Mouse (Mus musculus): ENCODE results near the gene Syne3. TPM values are rescaled to one million over a fixed set of nuclear protein-coding genes. Genes with fewer than 3 reads are reported as not detected.

The Syne3 gene
- polyA plus RNA-seq, 1 experiment from 2014 or later, result 0.51 TPM

- Histone ChIP-seq H3K36me3 (ENCODE audit: control insufficient read depth, insufficient read depth, low read length) (no peaks in the 10 kb centered on the region), H3K4me2 (replicated peaks; ENCODE audit: low read depth, low read length) (no peak overlapping the region), H3K4me1 (ENCODE audit: control insufficient read depth, insufficient read depth, low read length) (peaks cover 23% of the 10 kb centered on the region), H3K27me3 (ENCODE audit: control insufficient read depth, insufficient read depth, low read length) (no peaks in the 10 kb centered on the region), H3K4me3 (ENCODE audit: low read length) (no peak overlapping the region), H3K9ac (ENCODE audit: low read depth, low read length) (no peak overlapping the region), H3K27ac (ENCODE audit: low read depth, low read length) (no peak overlapping the region), H3K9me3 (ENCODE audit: control insufficient read depth, low read length) (no peaks in the 10 kb centered on the region)
- ATAC-seq (ENCODE audit: low FRiP score, low TSS enrichment), result no peak
- WGBS, result 57% methylated on average over 5 of the region's 5 CpGs
Measured at GRCm38 (mm10) chr12:104908986-104909385, 100.6 kb downstream of the Syne3 start.

DNA sequence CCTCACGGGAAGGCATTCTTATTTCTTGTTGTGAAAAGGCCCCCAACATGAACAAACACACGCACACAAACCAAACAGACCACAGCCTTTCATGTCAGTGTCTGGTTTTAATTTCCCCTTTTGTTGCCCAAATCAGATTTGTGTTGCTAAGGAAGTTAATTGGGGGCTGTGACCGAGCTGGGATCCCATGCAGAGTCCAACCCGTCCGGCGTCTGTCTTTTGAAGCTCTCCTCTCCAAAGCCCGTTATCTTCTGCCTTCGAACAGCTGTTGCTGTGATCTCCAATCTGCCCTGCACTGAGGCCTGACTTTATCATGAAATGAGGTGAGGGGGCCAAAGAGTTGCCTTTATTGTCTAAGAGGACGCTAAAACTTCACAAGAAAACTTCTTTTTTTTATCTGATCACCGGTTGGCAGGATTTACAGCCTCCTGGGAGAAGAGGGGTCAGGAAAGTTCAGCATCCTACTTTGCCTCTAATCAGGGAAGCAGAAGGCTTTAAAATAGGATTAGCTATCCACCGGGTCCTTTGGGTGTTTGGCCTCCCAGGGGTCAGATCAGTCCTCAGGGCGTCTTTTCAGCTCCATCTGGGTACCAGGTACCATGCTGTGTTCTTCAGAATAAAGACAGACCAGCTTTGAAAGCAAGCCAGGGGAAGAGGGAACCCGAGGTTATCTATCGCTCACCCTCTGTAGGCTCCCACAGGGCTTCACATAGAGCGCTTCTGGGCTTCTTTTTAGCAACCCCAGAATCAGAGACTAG, 101.4 kb downstream of the Syne3 start:
- no peaks in the 10 kb centered on the region for H3K9me3 ChIP-seq (ENCODE audit: control insufficient read depth, low read length)
- H3K4me2 ChIP-seq (replicated peaks; ENCODE audit: low read depth, low read length), result no peak overlapping the region
- no peak for ATAC-seq (ENCODE audit: low FRiP score, low TSS enrichment)
- peaks cover 26% of the 10 kb centered on the region for H3K4me1 ChIP-seq (ENCODE audit: control insufficient read depth, insufficient read depth, low read length)
- no peak overlapping the region for H3K9ac ChIP-seq (ENCODE audit: low read depth, low read length)
- H3K36me3 ChIP-seq (ENCODE audit: control insufficient read depth, insufficient read depth, low read length), result no peaks in the 10 kb centered on the region
- no peaks in the 10 kb centered on the region for H3K27me3 ChIP-seq (ENCODE audit: control insufficient read depth, insufficient read depth, low read length)
- H3K27ac ChIP-seq (ENCODE audit: low read depth, low read length), result no peak overlapping the region
- H3K4me3 ChIP-seq (ENCODE audit: low read length), result no peak overlapping the region
- 14% methylated on average over 15 of the region's 15 CpGs for WGBS

GRCm38 (mm10) chr12:104907133-104907532, 102.5 kb downstream of the Syne3 start:
- no peak overlapping the region for H3K4me3 ChIP-seq (ENCODE audit: low read length)
- no peaks in the 10 kb centered on the region for H3K27me3 ChIP-seq (ENCODE audit: control insufficient read depth, insufficient read depth, low read length)
- ATAC-seq (ENCODE audit: low FRiP score, low TSS enrichment), result no peak
- H3K4me2 ChIP-seq (replicated peaks; ENCODE audit: low read depth, low read length), result no peak overlapping the region
- 93% methylated on average over 2 of the region's 2 CpGs for WGBS
- H3K9ac ChIP-seq (ENCODE audit: low read depth, low read length), result no peak overlapping the region
- H3K4me1 ChIP-seq (ENCODE audit: control insufficient read depth, insufficient read depth, low read length), result peaks cover 23% of the 10 kb centered on the region
- no peaks in the 10 kb centered on the region for H3K36me3 ChIP-seq (ENCODE audit: control insufficient read depth, insufficient read depth, low read length)
- no peak overlapping the region for H3K27ac ChIP-seq (ENCODE audit: low read depth, low read length)
- H3K9me3 ChIP-seq (ENCODE audit: control insufficient read depth, low read length), result no peaks in the 10 kb centered on the region

GRCm38 (mm10) chr12:104904138-104904537, 105.5 kb downstream of the Syne3 start:
- ATAC-seq (ENCODE audit: low FRiP score, low TSS enrichment), result peak; percentile 81; the same call in 1 of the 2 replicates

GRCm38 (mm10) chr12:104902392-104903053, 107.1 kb downstream of the Syne3 start:
- H3K4me1 ChIP-seq (ENCODE audit: control insufficient read depth, insufficient read depth, low read length), result peaks cover 14% of the 10 kb centered on the region

More at GRCm38 (mm10) chr12:104904138-104904537, 105.5 kb downstream of the Syne3 start:
- Histone ChIP-seq H3K27ac (ENCODE audit: low read depth, low read length) (peak overlapping the region; percentile 63; the same call in 1 of the 2 replicates), H3K9ac (ENCODE audit: low read depth, low read length) (no peak overlapping the region), H3K4me3 (ENCODE audit: low read length) (no peak overlapping the region), H3K4me2 (replicated peaks; ENCODE audit: low read depth, low read length) (no peak overlapping the region), H3K27me3 (ENCODE audit: control insufficient read depth, insufficient read depth, low read length) (no peaks in the 10 kb centered on the region), H3K4me1 (ENCODE audit: control insufficient read depth, insufficient read depth, low read length) (peaks cover 26% of the 10 kb centered on the region), H3K36me3 (ENCODE audit: control insufficient read depth, insufficient read depth, low read length) (no peaks in the 10 kb centered on the region), H3K9me3 (ENCODE audit: control insufficient read depth, low read length) (no peaks in the 10 kb centered on the region)
- 2% methylated on average over 5 of the region's 5 CpGs for WGBS

DNA sequence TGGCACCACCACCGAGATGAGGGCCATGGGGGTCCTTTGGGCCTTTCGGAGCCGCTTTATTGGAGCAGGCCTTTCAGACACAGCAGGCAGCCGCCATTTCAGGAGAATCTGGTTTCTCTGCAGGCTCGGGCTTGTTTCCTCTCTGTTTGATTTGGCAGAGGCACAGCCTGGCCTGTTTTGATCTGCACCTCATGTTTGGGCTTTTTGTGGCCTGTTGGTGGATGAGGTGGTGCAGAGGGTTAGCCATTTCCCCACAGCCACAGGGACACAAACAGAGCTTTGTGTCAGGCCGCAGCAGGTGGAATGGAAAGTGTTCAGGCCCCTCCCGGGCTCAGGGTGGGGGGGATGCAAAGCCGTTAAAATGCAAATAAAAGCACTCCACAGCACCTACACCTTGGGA, 108.3 kb downstream of the Syne3 start:
- Histone ChIP-seq H3K36me3 (ENCODE audit: control insufficient read depth, insufficient read depth, low read length) (no peaks in the 10 kb centered on the region), H3K4me1 (ENCODE audit: control insufficient read depth, insufficient read depth, low read length) (peaks cover 25% of the 10 kb centered on the region), H3K4me2 (replicated peaks; ENCODE audit: low read depth, low read length) (no peak overlapping the region), H3K9me3 (ENCODE audit: control insufficient read depth, low read length) (no peaks in the 10 kb centered on the region), H3K9ac (ENCODE audit: low read depth, low read length) (no peak overlapping the region), H3K27ac (ENCODE audit: low read depth, low read length) (peak overlapping the region; percentile 15; the same call in 1 of the 2 replicates), H3K4me3 (ENCODE audit: low read length) (no peak overlapping the region), H3K27me3 (ENCODE audit: control insufficient read depth, insufficient read depth, low read length) (no peaks in the 10 kb centered on the region)
- 37% methylated on average over 8 of the region's 8 CpGs for WGBS
- no peak for ATAC-seq (ENCODE audit: low FRiP score, low TSS enrichment)

More at GRCm38 (mm10) chr12:104902392-104903053, 107.1 kb downstream of the Syne3 start:
- no peak overlapping the region for H3K27ac ChIP-seq (ENCODE audit: low read depth, low read length)
- H3K36me3 ChIP-seq (ENCODE audit: control insufficient read depth, insufficient read depth, low read length), result no peaks in the 10 kb centered on the region
- H3K9ac ChIP-seq (ENCODE audit: low read depth, low read length), result no peak overlapping the region
- WGBS, result 79% methylated on average over 13 of the region's 13 CpGs
- H3K27me3 ChIP-seq (ENCODE audit: control insufficient read depth, insufficient read depth, low read length), result no peaks in the 10 kb centered on the region
- no peak overlapping the region for H3K4me2 ChIP-seq (replicated peaks; ENCODE audit: low read depth, low read length)
- ATAC-seq (ENCODE audit: low FRiP score, low TSS enrichment), result no peak
- no peaks in the 10 kb centered on the region for H3K9me3 ChIP-seq (ENCODE audit: control insufficient read depth, low read length)
- no peak overlapping the region for H3K4me3 ChIP-seq (ENCODE audit: low read length)

DNA sequence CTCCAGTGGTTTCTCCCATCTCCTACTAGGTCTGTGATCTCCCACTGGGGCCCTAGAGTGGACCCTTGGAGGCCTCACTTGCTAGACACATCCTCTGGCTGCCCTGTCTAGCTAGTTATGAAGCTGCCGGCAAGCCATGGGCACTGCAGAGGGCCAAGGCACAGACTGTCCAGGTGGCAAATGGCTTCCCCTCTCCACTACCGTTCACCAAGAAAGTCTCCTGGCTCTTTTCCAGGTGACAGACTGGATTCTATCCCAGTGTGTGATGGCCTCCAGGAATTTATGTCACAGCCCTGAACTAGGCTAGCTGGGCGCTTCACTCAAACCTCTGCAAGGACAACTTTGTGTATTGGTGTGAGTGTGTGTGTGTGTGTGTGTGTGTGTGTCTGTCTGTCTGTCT, 109.8 kb downstream of the Syne3 start:
- Histone ChIP-seq H3K9ac (ENCODE audit: low read depth, low read length) (no peak overlapping the region), H3K4me1 (ENCODE audit: control insufficient read depth, insufficient read depth, low read length) (peaks cover 25% of the 10 kb centered on the region), H3K27ac (ENCODE audit: low read depth, low read length) (no peak overlapping the region), H3K4me2 (replicated peaks; ENCODE audit: low read depth, low read length) (no peak overlapping the region), H3K9me3 (ENCODE audit: control insufficient read depth, low read length) (no peaks in the 10 kb centered on the region), H3K36me3 (ENCODE audit: control insufficient read depth, insufficient read depth, low read length) (no peaks in the 10 kb centered on the region), H3K27me3 (ENCODE audit: control insufficient read depth, insufficient read depth, low read length) (no peaks in the 10 kb centered on the region), H3K4me3 (ENCODE audit: low read length) (no peak overlapping the region)
- WGBS, result 66% methylated on average over 3 of the region's 3 CpGs
- ATAC-seq (ENCODE audit: low FRiP score, low TSS enrichment), result no peak

DNA sequence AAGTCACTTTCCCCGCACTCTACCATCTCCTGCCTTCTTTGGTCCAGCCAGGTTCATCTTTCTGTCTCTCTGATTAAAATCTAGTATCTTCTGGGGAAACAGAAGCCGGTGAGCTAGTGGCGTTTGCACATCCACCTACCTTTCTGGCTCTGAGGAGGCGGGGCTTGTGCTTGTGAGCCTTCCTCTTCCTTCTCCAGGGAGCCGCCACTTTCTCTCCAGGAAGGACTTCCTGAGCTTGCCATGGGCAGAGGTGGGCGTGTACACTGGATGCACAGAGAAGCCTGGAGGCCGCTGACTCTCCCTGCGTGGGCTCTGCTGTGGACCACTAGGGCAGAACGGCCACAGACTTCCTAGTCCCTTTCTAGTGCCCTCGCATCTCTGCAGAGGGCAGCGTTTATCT, 110.4 kb downstream of the Syne3 start:
- 59% methylated on average over 11 of the region's 11 CpGs for WGBS
- Histone ChIP-seq H3K27ac (ENCODE audit: low read depth, low read length) (no peak overlapping the region), H3K9me3 (ENCODE audit: control insufficient read depth, low read length) (no peaks in the 10 kb centered on the region), H3K4me3 (ENCODE audit: low read length) (no peak overlapping the region), H3K36me3 (ENCODE audit: control insufficient read depth, insufficient read depth, low read length) (no peaks in the 10 kb centered on the region), H3K4me1 (ENCODE audit: control insufficient read depth, insufficient read depth, low read length) (peaks cover 19% of the 10 kb centered on the region), H3K27me3 (ENCODE audit: control insufficient read depth, insufficient read depth, low read length) (no peaks in the 10 kb centered on the region), H3K9ac (ENCODE audit: low read depth, low read length) (no peak overlapping the region), H3K4me2 (replicated peaks; ENCODE audit: low read depth, low read length) (no peak overlapping the region)
- ATAC-seq (ENCODE audit: low FRiP score, low TSS enrichment), result no peak

DNA sequence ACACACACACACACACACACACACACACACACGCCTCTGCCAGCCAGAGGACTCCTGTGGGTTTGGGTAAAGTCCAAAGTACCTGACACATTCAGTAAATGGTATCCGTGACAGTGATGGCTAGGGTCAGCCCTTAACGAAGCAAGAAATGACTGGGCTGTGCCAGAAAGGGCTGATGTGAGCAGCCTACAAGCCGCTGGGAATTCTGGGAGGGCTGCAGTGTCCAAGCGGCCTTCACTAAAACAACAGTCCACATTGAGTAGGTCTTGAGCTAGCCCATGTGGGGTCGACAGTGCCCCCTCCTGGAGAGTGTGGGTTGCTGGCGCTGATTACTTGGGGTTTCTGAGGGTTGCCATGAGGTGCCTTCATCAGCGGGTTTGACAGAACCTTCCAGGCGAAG, 110.9 kb downstream of the Syne3 start:
- H3K9me3 ChIP-seq (ENCODE audit: control insufficient read depth, low read length), result no peaks in the 10 kb centered on the region
- no peak overlapping the region for H3K27ac ChIP-seq (ENCODE audit: low read depth, low read length)
- no peak overlapping the region for H3K4me3 ChIP-seq (ENCODE audit: low read length)
- no peak overlapping the region for H3K4me2 ChIP-seq (replicated peaks; ENCODE audit: low read depth, low read length)
- H3K4me1 ChIP-seq (ENCODE audit: control insufficient read depth, insufficient read depth, low read length), result peaks cover 15% of the 10 kb centered on the region; the same call in 1 of the 2 replicates
- no peak for ATAC-seq (ENCODE audit: low FRiP score, low TSS enrichment)
- H3K27me3 ChIP-seq (ENCODE audit: control insufficient read depth, insufficient read depth, low read length), result no peaks in the 10 kb centered on the region
- no peaks in the 10 kb centered on the region for H3K36me3 ChIP-seq (ENCODE audit: control insufficient read depth, insufficient read depth, low read length)
- 79% methylated on average over 9 of the region's 9 CpGs for WGBS
- no peak overlapping the region for H3K9ac ChIP-seq (ENCODE audit: low read depth, low read length)
